Mouse (Mus musculus) ES-Bruce4 (cell line): ENCODE measurements at regions not wholly inside any gene's neighbourhood (a gene's known extent, or its start where the extent isn't known, plus 50 kb on each side); places are given as distances from the start of the nearest gene placed in this dataset.

ENCODE experiments used
- H3K27ac ChIP-seq: 2 replicates; pipeline ENCODE4 v1.5.1; 2012; ENCODE audit warnings: low read length, inconsistent platforms; ENCODE audit not compliant: insufficient read depth
- H3K27me3 ChIP-seq: 2 replicates; pipeline ENCODE4 v1.6.1; 2012; ENCODE audit warnings: mild to moderate bottlenecking, low read length, inconsistent platforms; ENCODE audit not compliant: control insufficient read depth, poor library complexity, insufficient read depth, severe bottlenecking
- H3K36me3 ChIP-seq: 2 replicates; pipeline ENCODE4 v1.6.1; 2012; ENCODE audit warnings: inconsistent platforms, mild to moderate bottlenecking, low read length, moderate library complexity; ENCODE audit not compliant: control insufficient read depth, poor library complexity, insufficient read depth, severe bottlenecking
- H3K4me1 ChIP-seq: one replicate; pipeline ENCODE4 v1.8.1; 2011; ENCODE audit warnings: low read length; ENCODE audit not compliant: control insufficient read depth, insufficient read depth
- H3K4me3 ChIP-seq: 2 replicates; pipeline ENCODE4 v1.5.1; 2011; ENCODE audit warnings: low read depth, mild to moderate bottlenecking, low read length
- H3K9ac ChIP-seq: 2 replicates; pipeline ENCODE4 v1.6.1; 2012; ENCODE audit warnings: low read depth, mild to moderate bottlenecking, inconsistent platforms; ENCODE audit not compliant: poor library complexity, severe bottlenecking
- H3K9me3 ChIP-seq: replicated peaks from 2 replicates; pipeline ENCODE4 v1.6.1; 2012; ENCODE audit warnings: mild to moderate bottlenecking, low read length, inconsistent platforms; ENCODE audit not compliant: control insufficient read depth, poor library complexity, insufficient read depth, severe bottlenecking
- CTCF ChIP-seq: IDR thresholded peaks from one replicate; pipeline ENCODE4 v1.8.1; 2011; ENCODE audit warnings: low read depth, low read length
- EP300 ChIP-seq: IDR thresholded peaks from 2 replicates; pipeline ENCODE4 v1.6.1; 2011; ENCODE audit warnings: low read depth, low read length; ENCODE audit not compliant: insufficient read depth
- POLR2A ChIP-seq: IDR thresholded peaks from one replicate; pipeline ENCODE4 v1.8.1; 2011; ENCODE audit warnings: low read length; ENCODE audit not compliant: insufficient read depth

- Histone ChIP-seq H3K9ac (no peak overlapping the region), H3K4me3 (no peak overlapping the region), H3K9me3 (no peaks in the 10 kb centered on the region), H3K27me3 (no peaks in the 10 kb centered on the region), H3K4me1 (no peaks in the 10 kb centered on the region), H3K27ac (no peak overlapping the region), H3K36me3 (no peaks in the 10 kb centered on the region)
- no peak for TF ChIP-seq POLR2A
- no peak for TF ChIP-seq EP300
- no peak for TF ChIP-seq CTCF
Observed at GRCm38 (mm10) chr13:99847531-99847930, 53.4 kb downstream of the Cartpt start.

- Histone ChIP-seq H3K27me3 (no peaks in the 10 kb centered on the region), H3K36me3 (no peaks in the 10 kb centered on the region), H3K27ac (no peak overlapping the region), H3K4me1 (no peaks in the 10 kb centered on the region), H3K9me3 (no peaks in the 10 kb centered on the region), H3K4me3 (no peak overlapping the region), H3K9ac (no peak overlapping the region)
- TF ChIP-seq CTCF (peak; percentile 59), POLR2A (no peak)
Observed at GRCm38 (mm10) chr13:99842626-99843025, 58.3 kb downstream of the Cartpt start.

GRCm38 (mm10) chr13:99839446-99839845, 61.4 kb downstream of the Cartpt start:
- TF ChIP-seq CTCF (no peak), POLR2A (no peak), EP300 (no peak)
- Histone ChIP-seq H3K27ac (no peak overlapping the region), H3K27me3 (no peaks in the 10 kb centered on the region), H3K36me3 (no peaks in the 10 kb centered on the region), H3K9me3 (no peaks in the 10 kb centered on the region), H3K4me3 (no peak overlapping the region), H3K9ac (no peak overlapping the region), H3K4me1 (no peaks in the 10 kb centered on the region)

GRCm38 (mm10) chr13:99837772-99838425, 63.0 kb downstream of the Cartpt start:
- Histone ChIP-seq H3K9ac (no peak overlapping the region), H3K27me3 (no peaks in the 10 kb centered on the region), H3K4me3 (no peak overlapping the region), H3K27ac (no peak overlapping the region), H3K36me3 (no peaks in the 10 kb centered on the region), H3K9me3 (no peaks in the 10 kb centered on the region), H3K4me1 (no peaks in the 10 kb centered on the region)
- TF ChIP-seq POLR2A = no peak
- TF ChIP-seq CTCF = peak; percentile 11

GRCm38 (mm10) chr13:99837180-99837579, 63.7 kb downstream of the Cartpt start:
- Histone ChIP-seq H3K27me3 (no peaks in the 10 kb centered on the region), H3K27ac (no peak overlapping the region), H3K4me3 (no peak overlapping the region), H3K36me3 (no peaks in the 10 kb centered on the region), H3K9me3 (no peaks in the 10 kb centered on the region), H3K9ac (no peak overlapping the region), H3K4me1 (no peaks in the 10 kb centered on the region)
- TF ChIP-seq POLR2A (no peak), EP300 (no peak), CTCF (no peak)

GRCm38 (mm10) chr13:99836586-99836985, 64.3 kb downstream of the Cartpt start:
- Histone ChIP-seq H3K4me1 (no peaks in the 10 kb centered on the region), H3K9ac (no peak overlapping the region), H3K27me3 (no peaks in the 10 kb centered on the region), H3K9me3 (no peaks in the 10 kb centered on the region), H3K36me3 (no peaks in the 10 kb centered on the region), H3K27ac (no peak overlapping the region), H3K4me3 (no peak overlapping the region)
- TF ChIP-seq CTCF (no peak), EP300 (no peak), POLR2A (no peak)
